Mouse (Mus musculus) forebrain, embryonic 13.5 days (tissue): Measurements from ENCODE around the gene Esyt2. TPM values are rescaled to one million over a fixed set of nuclear protein-coding genes. Genes with fewer than 3 reads are reported as not detected.

Source experiments
- ATAC-seq: fragments of 200-750 bp; cut with Nextera tagmentation; 2 replicates; pipeline ENCODE4 v1.8.0; 2017
- H3K27ac ChIP-seq: fragments of 300-500 bp; sonication (generic); 2 replicates; pipeline ENCODE4 v1.5.1; 2015; ENCODE audit warnings: inconsistent platforms, mild to moderate bottlenecking, moderate library complexity
- H3K27me3 ChIP-seq: fragments of 300-500 bp; sonication (generic); 2 replicates; pipeline ENCODE4 v1.6.1; 2015; ENCODE audit warnings: mild to moderate bottlenecking, inconsistent platforms
- H3K36me3 ChIP-seq: fragments of 300-500 bp; sonication (generic); 2 replicates; pipeline ENCODE4 v1.6.1; 2015; ENCODE audit warnings: mild to moderate bottlenecking, inconsistent platforms; ENCODE audit not compliant: poor library complexity, severe bottlenecking
- H3K4me1 ChIP-seq: fragments of 300-500 bp; sonication (generic); 2 replicates; pipeline ENCODE4 v1.6.1; 2015; ENCODE audit warnings: inconsistent platforms
- H3K4me2 ChIP-seq: fragments of 300-500 bp; sonication (generic); 2 replicates; pipeline ENCODE4 v1.6.1; 2015; ENCODE audit warnings: inconsistent platforms, mild to moderate bottlenecking, moderate library complexity
- H3K4me3 ChIP-seq: fragments of 300-500 bp; sonication (generic); 2 replicates; pipeline ENCODE4 v1.5.1; 2015; ENCODE audit warnings: mild to moderate bottlenecking, inconsistent platforms
- H3K9ac ChIP-seq: fragments of 300-500 bp; sonication (generic); 2 replicates; pipeline ENCODE4 v1.6.1; 2015; ENCODE audit warnings: mild to moderate bottlenecking, inconsistent platforms
- H3K9me3 ChIP-seq: fragments of 300-500 bp; sonication (generic); replicated peaks from 2 replicates; pipeline ENCODE4 v1.6.1; 2016; ENCODE audit warnings: inconsistent platforms
- WGBS: fragments of 180-500 bp; shearing (Covaris S2); methylation state at CpG from one replicate; pipeline ENCODE4 v1.1.7; 2015; 5-methylcytosine and 5-hydroxymethylcytosine counted together
- polyA plus RNA-seq: library from polyadenylated mRNA; unstranded; fragments of >200 nt; fragmentation: Nextera tagmentation; extraction: Ambion mirVana; gene quantifications from 2 replicates; pipeline ENCODE4 v1.2.1, GENCODE M21; 2015

The Esyt2 gene
- polyA plus RNA-seq, 1 experiment from 2014 or later: 9.9 TPM

GRCm38 (mm10) chr12:116317818-116318217 is 36.8 kb downstream of the Esyt2 start:
- Histone ChIP-seq H3K4me2 (no peak overlapping the region), H3K27ac (no peak overlapping the region), H3K4me1 (no peaks in the 10 kb centered on the region), H3K4me3 (no peak overlapping the region), H3K27me3 (no peaks in the 10 kb centered on the region), H3K9me3 (no peaks in the 10 kb centered on the region), H3K36me3 (no peaks in the 10 kb centered on the region), H3K9ac (no peak overlapping the region)
- ATAC-seq: no peak
- 96% methylated on average over 1 of the region's 1 CpGs for WGBS

DNA sequence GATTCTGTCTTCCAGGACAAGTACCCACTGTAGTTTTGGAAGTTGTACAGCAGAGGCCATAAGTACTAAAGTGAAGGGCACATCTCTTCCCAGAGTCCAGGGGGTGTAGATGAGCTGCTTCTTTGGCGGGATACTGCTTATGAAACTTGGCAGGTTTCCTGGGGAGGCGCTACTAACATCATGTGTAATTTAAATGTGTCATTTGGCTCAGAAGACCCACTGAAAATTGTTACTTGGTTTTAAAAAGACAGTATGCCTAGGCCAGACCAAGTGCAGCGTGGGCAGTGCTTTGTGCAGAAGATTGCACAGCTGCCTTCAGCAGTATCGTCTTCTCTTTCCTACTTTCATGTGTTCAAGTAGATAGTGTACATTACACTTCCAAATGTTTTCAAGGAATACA is 44.5 kb downstream of the Esyt2 start:
- Histone ChIP-seq H3K9me3 (no peaks in the 10 kb centered on the region), H3K27ac (no peak overlapping the region), H3K4me3 (no peak overlapping the region), H3K27me3 (no peaks in the 10 kb centered on the region), H3K36me3 (peaks cover 20% of the 10 kb centered on the region; the same call in 1 of the 2 replicates), H3K4me2 (no peak overlapping the region), H3K4me1 (no peaks in the 10 kb centered on the region), H3K9ac (no peak overlapping the region)
- 76% methylated on average over 4 of the region's 4 CpGs for WGBS
- no peak for ATAC-seq

DNA sequence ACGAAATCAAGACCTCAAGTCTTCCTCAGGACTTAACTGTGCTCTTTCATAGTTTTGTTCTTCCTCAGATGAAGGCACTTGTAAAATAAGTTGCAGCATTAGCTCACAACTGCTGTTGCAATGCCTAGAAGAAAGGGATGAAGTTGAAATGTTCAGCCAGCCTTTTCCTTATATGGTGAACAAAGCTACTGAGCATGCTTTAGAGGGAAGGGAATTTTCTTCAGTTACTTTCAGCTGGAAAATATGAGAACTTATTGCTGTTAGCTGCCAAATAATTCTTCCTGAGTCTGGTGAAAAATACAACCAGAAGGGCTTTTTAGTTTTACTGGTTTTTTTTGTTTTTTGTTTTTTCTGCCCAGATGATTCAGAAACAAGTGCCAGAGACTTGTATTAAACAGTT is 45.2 kb downstream of the Esyt2 start:
- H3K4me2 ChIP-seq: no peak overlapping the region
- H3K27ac ChIP-seq: no peak overlapping the region; the same call in 1 of the 2 replicates
- 82% methylated on average over 1 of the region's 1 CpGs for WGBS
- H3K4me1 ChIP-seq: no peaks in the 10 kb centered on the region
- no peak overlapping the region for H3K4me3 ChIP-seq
- no peaks in the 10 kb centered on the region for H3K9me3 ChIP-seq
- H3K36me3 ChIP-seq: peaks cover 20% of the 10 kb centered on the region; the same call in 1 of the 2 replicates
- ATAC-seq: no peak
- H3K9ac ChIP-seq: no peak overlapping the region
- H3K27me3 ChIP-seq: no peaks in the 10 kb centered on the region

DNA sequence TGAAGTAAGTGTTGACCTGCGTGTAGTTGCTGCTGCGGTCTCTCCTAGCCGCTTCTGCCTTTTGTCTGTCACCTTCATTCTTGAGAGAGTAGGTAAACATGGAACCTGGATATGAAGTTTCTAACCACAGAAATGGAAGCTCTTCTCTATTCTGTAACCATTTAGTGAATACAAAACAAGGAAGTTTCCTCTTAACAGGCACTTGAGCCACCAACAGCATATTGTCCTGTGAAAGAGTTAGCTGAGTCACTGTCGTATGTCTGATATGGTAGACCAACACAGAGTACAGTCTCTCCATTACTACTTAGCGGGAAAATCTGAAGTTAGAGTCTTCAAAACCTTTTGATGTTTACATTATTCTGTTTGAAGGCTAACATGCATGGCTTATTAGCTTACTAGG is 53.3 kb downstream of the Esyt2 start:
- WGBS: 93% methylated on average over 5 of the region's 5 CpGs
- Histone ChIP-seq H3K4me2 (no peak overlapping the region), H3K27ac (no peak overlapping the region), H3K9ac (no peak overlapping the region), H3K27me3 (no peaks in the 10 kb centered on the region), H3K4me3 (no peak overlapping the region), H3K9me3 (no peaks in the 10 kb centered on the region), H3K4me1 (no peaks in the 10 kb centered on the region), H3K36me3 (0 out of 2 replicates have a peak, but pooled peaks cover 3% of the 10 kb centered on the region)
- ATAC-seq: no peak

DNA sequence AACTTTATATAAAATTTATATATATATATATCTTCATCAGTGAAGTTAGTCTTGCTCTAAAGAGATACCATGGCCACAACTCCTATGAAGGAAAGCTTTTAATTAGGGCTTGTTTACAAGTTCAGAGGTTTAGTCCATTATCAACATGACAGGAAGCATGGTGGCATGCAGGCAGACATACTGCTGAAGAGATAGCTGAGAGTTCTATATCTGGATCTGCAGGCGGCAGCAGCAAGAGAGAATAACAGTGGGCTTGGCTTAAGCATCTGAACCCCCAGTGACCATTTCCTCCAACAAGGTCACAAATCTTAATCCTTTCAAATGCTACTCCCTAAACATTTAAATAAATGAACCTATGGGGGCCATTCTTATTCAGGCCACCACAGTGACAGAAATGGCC is 59.2 kb downstream of the Esyt2 start:
- peaks cover 14% of the 10 kb centered on the region for H3K36me3 ChIP-seq
- H3K4me2 ChIP-seq: no peak overlapping the region
- H3K27me3 ChIP-seq: no peaks in the 10 kb centered on the region
- H3K4me3 ChIP-seq: no peak overlapping the region
- no peaks in the 10 kb centered on the region for H3K9me3 ChIP-seq
- no peak overlapping the region for H3K27ac ChIP-seq
- ATAC-seq: no peak
- no peaks in the 10 kb centered on the region for H3K4me1 ChIP-seq
- 86% methylated on average over 1 of the region's 1 CpGs for WGBS
- no peak overlapping the region for H3K9ac ChIP-seq

DNA sequence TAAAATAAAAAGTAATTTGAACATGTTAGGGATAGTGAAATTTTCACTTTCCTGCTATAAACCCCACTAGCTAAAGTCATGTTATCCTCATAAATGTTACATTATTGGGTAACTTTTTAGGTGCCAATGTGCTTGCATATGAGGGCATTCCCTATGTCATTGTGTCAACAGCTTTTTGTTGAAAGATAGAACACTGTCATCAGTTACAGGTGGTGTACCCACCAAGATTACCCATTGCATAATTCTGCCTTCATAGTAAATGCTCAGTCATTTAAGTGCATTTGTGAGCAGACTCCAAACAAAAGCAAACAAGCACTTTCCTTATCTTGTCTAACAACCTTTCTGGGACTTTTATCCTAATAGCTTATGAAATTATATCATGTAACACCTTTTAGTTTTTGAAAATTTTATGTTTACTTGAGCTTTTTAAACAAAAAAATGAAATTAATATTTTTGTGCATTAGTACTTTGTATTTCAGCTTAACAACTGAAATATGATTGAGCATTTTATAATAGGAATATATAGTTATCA is 67.8 kb downstream of the Esyt2 start:
- Histone ChIP-seq H3K27ac (no peak overlapping the region), H3K9me3 (no peaks in the 10 kb centered on the region), H3K4me3 (no peak overlapping the region), H3K27me3 (no peaks in the 10 kb centered on the region), H3K36me3 (peaks cover 21% of the 10 kb centered on the region; the same call in 1 of the 2 replicates), H3K9ac (no peak overlapping the region), H3K4me1 (no peaks in the 10 kb centered on the region), H3K4me2 (no peak overlapping the region)
- ATAC-seq: no peak

DNA sequence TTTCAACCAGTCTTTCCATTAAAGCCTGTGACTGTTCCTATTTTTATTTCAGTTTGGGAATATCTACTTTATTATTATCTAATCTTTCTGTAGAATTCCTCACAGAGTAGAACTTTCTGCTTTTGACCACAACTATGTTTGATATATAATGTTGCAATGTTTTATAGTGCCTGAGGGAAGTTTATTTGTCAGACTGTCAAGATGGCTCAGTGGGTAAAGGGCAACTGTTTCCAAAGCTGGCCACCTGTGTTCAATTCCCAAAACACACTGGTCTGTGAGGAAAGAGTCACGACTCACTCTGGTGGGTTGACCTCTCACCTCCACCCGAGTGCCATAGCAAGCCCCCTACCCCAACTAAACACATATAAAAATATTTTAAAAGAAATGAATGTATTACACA is 68.4 kb downstream of the Esyt2 start:
- Histone ChIP-seq H3K9ac (no peak overlapping the region), H3K4me2 (no peak overlapping the region), H3K27me3 (no peaks in the 10 kb centered on the region), H3K9me3 (no peaks in the 10 kb centered on the region), H3K4me3 (no peak overlapping the region), H3K27ac (no peak overlapping the region), H3K36me3 (peaks cover 21% of the 10 kb centered on the region; the same call in 1 of the 2 replicates), H3K4me1 (no peaks in the 10 kb centered on the region)
- 84% methylated on average over 2 of the region's 2 CpGs for WGBS
- no peak for ATAC-seq

- Histone ChIP-seq H3K27me3 (no peaks in the 10 kb centered on the region), H3K9me3 (no peaks in the 10 kb centered on the region), H3K4me1 (no peaks in the 10 kb centered on the region), H3K4me3 (no peak overlapping the region), H3K4me2 (no peak overlapping the region), H3K36me3 (peaks cover 21% of the 10 kb centered on the region; the same call in 1 of the 2 replicates), H3K9ac (no peak overlapping the region), H3K27ac (no peak overlapping the region)
- WGBS: 79% methylated on average over 4 of the region's 4 CpGs
- no peak for ATAC-seq
Observed at GRCm38 (mm10) chr12:116351022-116351421, 70.0 kb downstream of the Esyt2 start.

DNA sequence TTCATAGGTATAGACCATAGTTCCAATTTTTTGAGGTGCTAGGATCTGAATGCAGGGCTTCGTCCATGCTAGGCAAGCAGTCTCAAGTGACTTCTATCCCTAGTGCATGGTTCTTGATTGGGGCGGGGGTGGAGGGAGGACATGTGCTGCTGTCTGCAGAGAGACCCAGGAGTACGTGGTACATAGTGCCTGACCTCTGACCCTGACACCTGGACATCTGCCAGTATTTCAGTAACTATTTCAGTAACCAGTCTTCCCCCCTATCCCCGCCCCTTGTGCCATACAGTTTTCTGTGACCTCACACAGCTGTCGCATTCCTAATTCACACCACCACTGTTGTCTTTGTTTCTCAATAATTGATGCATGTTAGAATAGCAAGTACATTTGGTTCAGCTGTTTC is 71.4 kb downstream of the Esyt2 start:
- H3K4me1 ChIP-seq: no peaks in the 10 kb centered on the region
- H3K4me2 ChIP-seq: no peak overlapping the region
- H3K27me3 ChIP-seq: no peaks in the 10 kb centered on the region
- H3K9me3 ChIP-seq: no peaks in the 10 kb centered on the region
- no peak overlapping the region for H3K4me3 ChIP-seq
- H3K27ac ChIP-seq: no peak overlapping the region
- 83% methylated on average over 5 of the region's 5 CpGs for WGBS
- peaks cover 19% of the 10 kb centered on the region; the same call in 1 of the 2 replicates for H3K36me3 ChIP-seq
- H3K9ac ChIP-seq: no peak overlapping the region
- ATAC-seq: no peak

DNA sequence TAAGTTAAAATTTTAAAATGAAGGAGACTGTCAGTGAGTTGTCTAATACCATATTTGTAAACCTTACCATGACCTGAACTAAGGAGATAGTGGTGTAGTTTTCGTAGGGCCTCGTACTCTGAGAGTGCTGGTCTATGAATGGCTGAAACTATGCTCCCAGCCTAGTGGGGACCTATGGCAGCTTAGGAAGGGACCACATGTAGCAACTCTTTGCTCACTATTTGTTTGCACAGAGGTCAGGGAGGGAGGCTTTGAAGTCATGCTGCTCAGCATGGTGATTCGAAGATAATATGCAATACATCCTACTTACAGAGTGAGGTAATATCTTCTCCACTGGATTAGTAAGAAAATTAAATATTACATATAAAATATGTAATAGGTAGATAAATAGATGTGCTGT is 73.7 kb downstream of the Esyt2 start:
- Histone ChIP-seq H3K9ac (no peak overlapping the region), H3K4me2 (no peak overlapping the region), H3K4me3 (no peak overlapping the region), H3K9me3 (no peaks in the 10 kb centered on the region), H3K36me3 (peaks cover 15% of the 10 kb centered on the region; the same call in 1 of the 2 replicates), H3K27me3 (no peaks in the 10 kb centered on the region), H3K27ac (no peak overlapping the region), H3K4me1 (no peaks in the 10 kb centered on the region)
- ATAC-seq: no peak
- WGBS: 95% methylated on average over 3 of the region's 3 CpGs

- Histone ChIP-seq H3K36me3 (peaks cover 26% of the 10 kb centered on the region), H3K9me3 (no peaks in the 10 kb centered on the region), H3K27ac (no peak overlapping the region), H3K27me3 (no peaks in the 10 kb centered on the region), H3K4me3 (no peak overlapping the region), H3K9ac (no peak overlapping the region), H3K4me1 (no peaks in the 10 kb centered on the region), H3K4me2 (no peak overlapping the region)
- ATAC-seq: no peak
Observed at GRCm38 (mm10) chr12:116362091-116362490, 81.1 kb downstream of the Esyt2 start.

DNA sequence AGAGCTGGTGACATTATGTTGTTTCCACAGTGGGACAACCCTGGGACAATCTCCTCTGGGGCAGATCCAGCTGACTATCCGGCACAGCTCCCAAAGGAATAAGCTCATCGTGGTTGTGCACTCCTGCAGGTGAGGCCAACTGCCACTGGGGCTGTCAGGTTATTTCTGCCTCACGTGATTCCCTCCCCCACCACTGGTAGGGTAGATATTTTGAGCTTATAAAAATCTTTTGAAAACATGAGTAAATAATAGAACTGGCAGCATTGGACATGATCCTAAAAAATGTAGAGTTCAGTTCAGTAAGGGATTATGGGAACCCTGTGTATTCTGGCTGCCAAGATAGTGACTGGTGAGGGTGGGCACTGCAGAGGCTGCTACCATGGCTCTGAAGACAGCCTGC is 85.9 kb downstream of the Esyt2 start:
- no peaks in the 10 kb centered on the region for H3K9me3 ChIP-seq
- H3K36me3 ChIP-seq: peaks cover 46% of the 10 kb centered on the region
- no peak for ATAC-seq
- no peaks in the 10 kb centered on the region for H3K4me1 ChIP-seq
- H3K9ac ChIP-seq: no peak overlapping the region
- no peak overlapping the region for H3K4me2 ChIP-seq
- H3K27me3 ChIP-seq: no peaks in the 10 kb centered on the region
- H3K27ac ChIP-seq: no peak overlapping the region
- WGBS: 84% methylated on average over 3 of the region's 3 CpGs
- H3K4me3 ChIP-seq: no peak overlapping the region

- Histone ChIP-seq H3K9ac (no peak overlapping the region), H3K27ac (no peak overlapping the region), H3K4me3 (no peak overlapping the region), H3K27me3 (no peaks in the 10 kb centered on the region), H3K4me1 (no peaks in the 10 kb centered on the region), H3K36me3 (peaks cover 46% of the 10 kb centered on the region), H3K4me2 (no peak overlapping the region), H3K9me3 (no peaks in the 10 kb centered on the region)
- WGBS: 97% methylated on average over 2 of the region's 2 CpGs
- ATAC-seq: no peak
Observed at GRCm38 (mm10) chr12:116367346-116367745, 86.3 kb downstream of the Esyt2 start.
